Mouse (Mus musculus) right cerebral cortex, postnatal 25 days (tissue): ENCODE results near the gene Vgf.

Experiments
- DNase-seq: peaks from one replicate; pipeline ENCODE4 v3.0.0; 2022

The Vgf gene

GRCm38 (mm10) chr5:137031076-137032032 is 5.2 kb downstream of the Vgf start:
- DNase-seq = peak; percentile 40

GRCm38 (mm10) chr5:137032033-137032421 is 5.8 kb downstream of the Vgf start:
- peak; percentile 70 for DNase-seq

- peak; percentile 87 for DNase-seq
Observed at GRCm38 (mm10) chr5:137032641-137033074, 6.5 kb downstream of the Vgf start.

- peak; percentile 44 for DNase-seq
Observed at GRCm38 (mm10) chr5:137036211-137036610, 10.0 kb downstream of the Vgf start.

- no peak for DNase-seq
Observed at GRCm38 (mm10) chr5:137039453-137039852, 13.3 kb downstream of the Vgf start.

- no peak for DNase-seq
Observed at GRCm38 (mm10) chr5:137041442-137041841, 15.2 kb downstream of the Vgf start.

GRCm38 (mm10) chr5:137043997-137044396 is 17.8 kb downstream of the Vgf start:
- DNase-seq = no peak

- DNase-seq = peak; percentile 99
Observed at GRCm38 (mm10) chr5:137045402-137046323, 19.5 kb downstream of the Vgf start, which contains the start of gene Ap1s1. Gene Ap1s1 (minus strand): TSS chr5:137046135.

GRCm38 (mm10) chr5:137046324-137046718 is 20.1 kb downstream of the Vgf start:
- no peak for DNase-seq

GRCm38 (mm10) chr5:137046991-137047390 is 20.8 kb downstream of the Vgf start:
- DNase-seq = no peak

GRCm38 (mm10) chr5:137051125-137051524 is 24.9 kb downstream of the Vgf start:
- DNase-seq = no peak

- peak; percentile 50 for DNase-seq
Observed at GRCm38 (mm10) chr5:137051914-137052505, 25.8 kb downstream of the Vgf start.

GRCm38 (mm10) chr5:137054299-137054698 is 28.1 kb downstream of the Vgf start:
- no peak for DNase-seq

GRCm38 (mm10) chr5:137054873-137055272 is 28.7 kb downstream of the Vgf start:
- no peak for DNase-seq

- DNase-seq = no peak
Observed at GRCm38 (mm10) chr5:137061809-137062481, 35.8 kb downstream of the Vgf start.

GRCm38 (mm10) chr5:137062601-137063000 is 36.4 kb downstream of the Vgf start:
- no peak for DNase-seq

GRCm38 (mm10) chr5:137065454-137065853 is 39.3 kb downstream of the Vgf start:
- DNase-seq = no peak

GRCm38 (mm10) chr5:137065923-137066322 is 39.7 kb downstream of the Vgf start:
- DNase-seq = no peak

GRCm38 (mm10) chr5:137068711-137069110 is 42.5 kb downstream of the Vgf start:
- no peak for DNase-seq

GRCm38 (mm10) chr5:137070881-137071605 is 44.9 kb downstream of the Vgf start:
- no peak for DNase-seq
